Mouse (Mus musculus) retina, embryonic 14.5 days (tissue): ENCODE measurements around the gene Rab1b.
"Not testable (repeated sequence)": the region's sequence is repeated elsewhere in the genome, so short reads cannot be mapped to it uniquely, and the experiment has no call there.

Experiments
- DNase-seq: peaks from one replicate; pipeline ENCODE4 v3.0.0-alpha.2; 2015; ENCODE audit warnings: low spot score

Rab1b gene

GRCm38 (mm10) chr19:5097521-5098362 lies 9.1 kb downstream of the Rab1b start:
- DNase-seq: peak; percentile 45

- DNase-seq: peak; percentile 31
Measured at GRCm38 (mm10) chr19:5095887-5096474, 10.9 kb downstream of the Rab1b start.

DNA sequence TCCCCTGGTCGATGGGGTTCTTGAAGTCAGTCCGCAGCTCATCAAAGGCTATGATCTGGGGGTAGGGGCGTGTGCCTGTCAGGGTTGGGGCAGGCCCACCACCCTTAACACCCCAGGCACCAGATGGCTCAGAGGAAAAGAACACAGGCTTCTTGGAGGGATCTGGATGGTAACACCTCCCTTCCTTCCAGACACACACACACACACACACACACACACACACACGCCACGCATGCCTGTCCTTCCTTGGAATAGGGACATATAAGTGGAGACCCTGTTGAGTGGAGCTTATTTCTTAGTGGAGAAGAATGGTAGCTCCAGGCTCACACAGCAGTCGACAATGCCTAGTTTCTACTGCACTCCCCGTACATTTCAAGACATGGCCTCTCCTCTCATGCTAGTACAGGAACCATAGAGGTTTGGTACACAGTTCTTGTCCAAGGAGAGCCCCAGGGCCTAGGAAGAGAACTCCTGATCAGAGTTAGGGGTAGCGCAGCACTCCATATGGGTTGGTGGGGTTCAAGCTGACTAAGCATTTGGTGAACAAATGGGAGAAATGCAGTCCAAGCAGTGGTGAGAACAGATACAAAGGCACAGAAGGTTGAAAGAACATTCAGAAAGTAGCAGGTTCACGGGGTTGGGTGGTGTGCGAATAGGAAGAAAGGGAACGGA lies 12.0 kb downstream of the Rab1b start:
- DNase-seq: no peak

GRCm38 (mm10) chr19:5094243-5094632 lies 12.6 kb downstream of the Rab1b start:
- peak; percentile 98 for DNase-seq

GRCm38 (mm10) chr19:5093481-5094242 lies 13.2 kb downstream of the Rab1b start:
- DNase-seq: no peak

DNA sequence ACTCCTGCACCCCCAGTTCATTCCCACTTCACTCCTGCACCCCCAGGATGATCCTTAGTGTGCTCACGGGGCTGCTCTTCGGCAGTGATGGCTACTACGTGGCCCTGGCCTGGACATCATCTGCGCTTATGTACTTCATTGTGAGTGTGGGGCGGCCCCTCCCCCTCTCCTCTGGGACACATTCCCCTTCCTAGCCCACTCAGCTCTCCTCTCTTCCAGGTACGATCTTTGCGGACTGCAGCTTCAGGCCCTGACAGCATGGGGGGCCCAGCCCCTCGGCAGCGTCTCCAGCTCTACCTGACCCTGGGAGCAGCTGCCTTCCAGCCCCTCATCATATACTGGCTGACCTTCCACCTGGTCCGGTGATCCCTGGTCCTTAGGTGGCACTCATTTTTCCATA lies 14.8 kb downstream of the Rab1b start:
- no peak for DNase-seq

GRCm38 (mm10) chr19:5089324-5089723 lies 17.5 kb downstream of the Rab1b start:
- DNase-seq: no peak

DNA sequence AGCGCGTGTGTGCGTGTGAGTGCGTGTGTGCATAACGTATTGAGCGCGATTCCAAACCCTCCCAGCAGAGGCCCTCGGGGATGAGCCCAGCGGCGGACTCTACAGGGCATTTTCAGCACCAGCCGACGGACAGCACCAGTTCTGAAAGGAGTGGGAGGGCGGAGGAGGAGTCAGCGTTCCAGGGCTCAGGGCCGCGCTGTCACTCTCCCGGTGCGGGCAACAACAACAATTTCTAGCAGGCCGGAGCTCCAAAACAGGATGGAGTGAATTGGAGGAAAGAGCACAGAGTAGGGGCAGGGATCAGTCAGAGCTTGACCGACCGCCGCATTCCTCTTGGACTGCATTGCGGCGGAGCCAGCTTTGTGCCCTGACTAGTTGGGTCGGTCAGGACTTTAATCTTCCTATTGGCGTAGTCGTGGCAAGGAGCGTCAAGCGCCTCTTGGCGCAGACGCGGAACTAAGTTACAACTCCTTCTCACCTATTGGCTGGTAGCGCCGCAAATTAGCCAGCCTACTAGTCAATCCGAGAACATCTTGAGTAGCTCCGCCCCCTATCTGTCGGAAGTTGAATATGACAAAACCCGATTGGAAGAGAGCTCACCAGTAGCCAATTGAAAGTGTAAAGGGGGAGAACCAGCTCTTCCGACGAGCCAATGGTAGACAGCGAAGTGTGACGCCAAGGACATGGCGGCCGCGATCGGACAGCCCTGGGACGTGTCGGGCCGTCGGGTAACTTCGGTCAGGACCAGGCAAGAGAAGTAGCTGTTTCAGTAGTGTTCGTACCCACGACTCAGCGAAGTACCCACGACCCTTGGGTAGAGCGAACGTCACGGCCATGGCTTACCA lies 18.8 kb downstream of the Rab1b start, which contains the start of gene Yif1a:
Yif1a (plus strand) TSS at position 655 of the 845 bp plus-strand sequence.
- peak; percentile 99 for DNase-seq

GRCm38 (mm10) chr19:5086533-5086932 lies 20.3 kb downstream of the Rab1b start:
- DNase-seq: not testable (repeated sequence)

- DNase-seq: no peak
Measured at GRCm38 (mm10) chr19:5085145-5085863, 21.6 kb downstream of the Rab1b start, which contains the start of gene Tmem151a. Gene Tmem151a, minus strand, starts transcription at chr19:5085531.

DNA sequence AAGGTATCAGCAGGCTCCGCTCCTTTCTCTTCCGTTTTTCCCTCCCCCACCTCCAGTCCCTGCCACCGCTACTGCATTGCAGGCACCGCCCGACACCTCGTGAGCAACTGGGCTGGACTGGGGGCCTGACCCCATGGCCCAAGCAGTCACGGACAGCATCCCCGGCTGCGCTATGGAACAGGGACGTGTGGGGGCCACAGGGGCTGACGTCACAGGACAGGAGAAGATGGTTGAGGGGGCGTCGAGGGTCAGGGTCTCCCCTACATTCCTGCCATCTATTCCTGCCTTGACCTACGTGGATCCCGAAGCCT lies 22.1 kb downstream of the Rab1b start:
- DNase-seq: no peak

GRCm38 (mm10) chr19:5083961-5084833 lies 22.7 kb downstream of the Rab1b start:
- no peak for DNase-seq

- no peak for DNase-seq
Measured at GRCm38 (mm10) chr19:5082596-5082995, 24.3 kb downstream of the Rab1b start.

DNA sequence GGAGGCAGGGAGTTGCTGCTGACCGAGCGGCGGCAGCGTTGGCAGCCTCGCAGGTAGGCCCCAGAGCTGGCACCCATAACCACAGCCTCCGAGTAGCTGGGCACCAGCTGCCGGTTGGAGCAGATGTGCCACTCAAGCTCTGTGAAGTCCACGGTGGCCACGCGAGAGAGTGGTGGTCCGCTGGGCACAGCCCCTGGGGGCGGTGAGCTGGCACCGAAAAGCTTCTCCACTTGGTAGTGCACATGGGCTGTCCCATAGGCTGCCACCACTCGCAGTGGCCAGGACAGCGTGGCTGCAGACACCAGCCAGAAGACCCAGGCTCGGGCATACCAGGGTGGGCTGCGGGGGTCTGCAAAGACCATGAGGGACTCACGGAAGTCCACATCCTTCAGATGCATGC lies 24.9 kb downstream of the Rab1b start:
- no peak for DNase-seq

DNA sequence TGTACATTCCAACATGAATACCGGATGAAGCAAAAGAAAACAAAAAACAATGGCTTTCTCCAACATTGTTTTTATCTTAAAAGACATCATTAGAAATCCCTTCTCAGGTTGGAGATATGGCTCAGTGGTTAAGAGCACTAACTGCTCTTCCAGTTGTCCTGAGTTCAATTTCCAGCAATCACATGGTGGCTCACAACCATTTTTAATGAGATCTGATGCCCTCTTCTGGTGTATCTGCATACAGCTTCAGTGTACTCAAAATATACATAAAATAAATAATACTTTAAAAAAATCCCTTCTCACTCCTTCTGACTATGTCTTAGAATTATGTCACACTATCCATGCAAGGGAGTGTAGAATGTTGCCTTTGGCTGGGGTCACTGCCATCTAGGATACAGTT lies 27.6 kb downstream of the Rab1b start:
- no peak for DNase-seq

DNA sequence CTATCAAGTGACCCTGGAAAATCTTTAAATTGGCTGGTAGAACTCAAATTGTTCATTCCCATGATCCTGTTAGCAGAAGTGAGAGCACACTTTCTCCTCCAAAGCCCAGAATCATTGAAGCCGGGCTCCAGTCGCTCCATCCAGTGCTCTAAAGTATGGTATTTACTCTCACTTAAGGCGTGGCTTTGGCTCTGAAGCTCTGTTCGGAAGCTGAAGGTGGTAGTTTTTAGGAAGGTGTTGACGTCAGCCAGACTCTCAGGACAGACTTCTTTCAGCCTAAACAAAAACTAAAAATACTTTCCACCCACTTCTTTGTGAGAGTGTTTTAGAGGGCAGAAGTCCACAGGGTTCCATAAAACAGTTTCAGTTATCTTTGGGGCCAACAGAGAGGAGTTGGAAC lies 33.4 kb downstream of the Rab1b start:
- DNase-seq: no peak

GRCm38 (mm10) chr19:5073028-5073427 lies 33.8 kb downstream of the Rab1b start:
- DNase-seq: peak; percentile 86

GRCm38 (mm10) chr19:5072389-5073019 lies 34.4 kb downstream of the Rab1b start:
- no peak for DNase-seq
